11 mouse cellular contexts compared by ENCODE assay signal in the genomic region with DNA sequence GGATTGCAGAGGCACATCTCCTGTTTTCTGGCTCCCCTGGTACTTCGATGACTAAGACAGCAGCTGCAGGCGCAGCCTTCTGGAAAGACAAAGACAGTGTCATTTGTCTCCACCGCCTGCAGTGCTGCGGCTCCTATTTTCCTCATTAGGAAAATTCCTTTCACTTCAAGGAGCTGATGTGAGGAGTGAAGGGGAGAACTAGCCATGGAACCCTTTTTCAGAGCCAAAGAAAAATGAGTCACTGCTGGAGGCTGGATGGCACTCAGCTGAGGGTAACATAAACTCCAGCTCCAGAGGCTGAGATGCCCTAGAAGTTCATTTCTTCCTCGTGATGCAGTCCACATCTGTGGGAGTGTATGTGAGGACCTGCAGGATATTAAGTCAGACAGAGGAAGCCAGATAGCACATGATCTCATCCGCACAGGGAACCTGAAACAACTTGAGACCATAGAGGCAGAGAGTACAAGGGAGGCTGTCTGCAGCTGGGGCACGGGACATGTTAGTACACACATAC. TPM values are rescaled to one million over a fixed set of nuclear protein-coding genes. Genes with fewer than 3 reads are reported as not detected.
DNase-seq lines count a peak whose midpoint lies in the region; ATAC-seq and TF ChIP-seq lines count a peak whose summit lies in the region.
"Had no signal": no experiment of that assay in that cellular context is flagged by ENCODE, and none has a peak within 500 bp of the region (broad histone marks: within the 10 kb centered on the region; RNA-seq: fewer than 3 reads in every experiment).

No protein-coding gene starts in this region.

- peaks cover 10% of the 10 kb centered on the region; the same call in 1 of the 2 replicates for H3K27me3 ChIP-seq in heart, embryonic 10.5 days (ENCODE audit: insufficient read depth, poor library complexity, severe bottlenecking)
- no peaks in the 10 kb centered on the region for H3K27me3 ChIP-seq in hindbrain, embryonic 16.5 days (replicated peaks; ENCODE audit: control insufficient read depth, insufficient read depth, low read length)
- no peaks in the 10 kb centered on the region for H3K27me3 ChIP-seq in liver, postnatal 0 days (ENCODE audit: insufficient read depth, low read length)
- H3K27me3 ChIP-seq: limb, embryonic 13.5 days had no signal

- no peaks in the 10 kb centered on the region for H3K36me3 ChIP-seq in heart, embryonic 10.5 days
- no peaks in the 10 kb centered on the region for H3K36me3 ChIP-seq in hindbrain, embryonic 16.5 days (ENCODE audit: control insufficient read depth, insufficient read depth, low read length)
- no peaks in the 10 kb centered on the region for H3K36me3 ChIP-seq in liver, postnatal 0 days (replicated peaks; ENCODE audit: insufficient read depth, low read length)
- H3K36me3 ChIP-seq: embryonic facial prominence, embryonic 13.5 days; limb, embryonic 13.5 days had no signal

- H3K27ac ChIP-seq in heart, embryonic 10.5 days: no peak overlapping the region
- peak overlapping the region; percentile 63 for H3K27ac ChIP-seq in hindbrain, embryonic 16.5 days (ENCODE audit: low read depth, low read length)
- H3K27ac ChIP-seq in liver, postnatal 0 days (ENCODE audit: low read depth): no peak overlapping the region
- H3K27ac ChIP-seq: embryonic facial prominence, embryonic 13.5 days; limb, embryonic 13.5 days had no signal

- no peak overlapping the region for H3K9ac ChIP-seq in hindbrain, embryonic 16.5 days (ENCODE audit: low read depth, low read length)
- no peak overlapping the region for H3K9ac ChIP-seq in liver, postnatal 0 days (replicated peaks)
- H3K9ac ChIP-seq: embryonic facial prominence, embryonic 13.5 days; limb, embryonic 13.5 days had no signal

- H3K4me1 ChIP-seq in heart, embryonic 10.5 days: no peaks in the 10 kb centered on the region
- no peaks in the 10 kb centered on the region for H3K4me1 ChIP-seq in hindbrain, embryonic 16.5 days (ENCODE audit: control insufficient read depth, insufficient read depth, low read depth, low read length)
- H3K4me1 ChIP-seq in liver, postnatal 0 days (ENCODE audit: insufficient read depth): no peaks in the 10 kb centered on the region
- H3K4me1 ChIP-seq: embryonic facial prominence, embryonic 13.5 days; limb, embryonic 13.5 days had no signal

- H3K4me2 ChIP-seq in hindbrain, embryonic 16.5 days (ENCODE audit: low read length): peak overlapping the region; percentile 28
- no peak overlapping the region for H3K4me2 ChIP-seq in liver, postnatal 0 days (ENCODE audit: low read depth, low read length)
- H3K4me2 ChIP-seq: embryonic facial prominence, embryonic 13.5 days; limb, embryonic 13.5 days had no signal

- no peak for TF ChIP-seq EP300 in liver, postnatal 0 days (IDR thresholded peaks at IDR 0.05; ENCODE audit: low read depth)

- H3K4me3 ChIP-seq in heart, embryonic 10.5 days: no peak overlapping the region
- no peak overlapping the region for H3K4me3 ChIP-seq in hindbrain, embryonic 16.5 days (ENCODE audit: low read length)
- H3K4me3 ChIP-seq in liver, postnatal 0 days (ENCODE audit: low read depth, low read length): no peak overlapping the region
- H3K4me3 ChIP-seq: embryonic facial prominence, embryonic 13.5 days; limb, embryonic 13.5 days had no signal

- WGBS in heart, embryonic 10.5 days: 64% methylated on average over 7 of the region's 7 CpGs
- WGBS in hindbrain, embryonic 16.5 days: 44% methylated on average over 7 of the region's 7 CpGs
- WGBS in liver, postnatal 0 days (ENCODE audit: insufficient replicate concordance): 68% methylated on average over 7 of the region's 7 CpGs

- H3K9me3 ChIP-seq in heart, embryonic 10.5 days: no peaks in the 10 kb centered on the region
- no peaks in the 10 kb centered on the region for H3K9me3 ChIP-seq in hindbrain, embryonic 16.5 days (ENCODE audit: control insufficient read depth, low read length)
- H3K9me3 ChIP-seq in liver, postnatal 0 days (ENCODE audit: low read length): no peaks in the 10 kb centered on the region
- H3K9me3 ChIP-seq: embryonic facial prominence, embryonic 13.5 days; limb, embryonic 13.5 days had no signal

- peak; percentile 66 for ATAC-seq in hindbrain, embryonic 16.5 days
- ATAC-seq in liver, postnatal 0 days: no peak

- peak; percentile 34 for DNase-seq in heart, adult 8-10 months (ENCODE audit: low spot score)
- DNase-seq in heart, embryonic 10.5 days (ENCODE audit: low spot score): no peak
- peak; percentile 32 to 41 for DNase-seq in right cerebral cortex, adult 2 months (ENCODE audit: low spot score in 2 of 2)
- no peak for DNase-seq in right cerebral cortex, postnatal 36 days (ENCODE audit: low spot score in 2 of 2)
- DNase-seq in thymus, postnatal 25 days: no peak
- DNase-seq in liver, postnatal 0 days: no peak
- no peak for DNase-seq in kidney, postnatal 25 days
- DNase-seq: adrenal gland, postnatal 14 days had no signal

- no peak for TF ChIP-seq CTCF in liver, postnatal 0 days (IDR thresholded peaks at IDR 0.05; ENCODE audit: low read depth)

RNA-seq across cellular contexts. Expression of gene Nyx, which starts 37.0 kb away (rescaled TPM):
- total RNA-seq in heart, adult 8-10 months (2022): under 1 TPM; 0.16 to 0.38 (median 0.18) TPM
- 0.03 and 0.06 TPM in 2 replicates for polyA plus RNA-seq in heart, embryonic 10.5 days (2016; fragmentation: Nextera tagmentation; extraction: Ambion mirVana)
- polyA plus RNA-seq in hindbrain, embryonic 16.5 days (2015; fragmentation: Nextera tagmentation; extraction: Ambion mirVana): 0.24 and 0.27 TPM in 2 replicates
- polyA plus RNA-seq in liver, postnatal 0 days (2015; fragmentation: Nextera tagmentation; extraction: Ambion mirVana): 0.02 TPM in 1 of 2 replicates, not detected in the other

Comparison
In these comparisons a context has a peak if more than half of its experiments do, and no peak if none do; other contexts are left out.
1. DNase-seq: peak in heart, adult 8-10 months (single experiment) and right cerebral cortex, adult 2 months (2 of 2); none in heart, embryonic 10.5 days (single experiment), right cerebral cortex, postnatal 36 days (0 of 2), thymus, postnatal 25 days (single experiment), liver, postnatal 0 days (single experiment) and kidney, postnatal 25 days (0 of 2).